Mouse (Mus musculus) gastrocnemius, postnatal 25 days (tissue): ENCODE results near the gene Birc5. TPM values are rescaled to one million over a fixed set of nuclear protein-coding genes. Genes with fewer than 3 reads are reported as not detected.
"Not testable (repeated sequence)": the region's sequence is repeated elsewhere in the genome, so short reads cannot be mapped to it uniquely, and the experiment has no call there.

ENCODE experiments used
- DNase-seq: peaks from one replicate; pipeline ENCODE4 v3.0.0; 2022
- total RNA-seq, 2 experiments: library from RNA; stranded (reverse); gene quantifications; 1 replicate in 1 of 2; 2 replicates in 1 of 2; pipeline ENCODE4 v1.2.3; 2021

Birc5 gene
- total RNA-seq, 2 experiments from 2014 or later: 0.86 TPM; not detected in 1

GRCm38 (mm10) chr11:117826916-117827315 lies 22.1 kb upstream of the Birc5 start:
- no peak for DNase-seq

- DNase-seq: no peak
These were observed 21.7 kb upstream of the Birc5 start for GRCm38 (mm10) chr11:117827386-117827785.

- no peak for DNase-seq
These were observed 20.7 kb upstream of the Birc5 start for GRCm38 (mm10) chr11:117828149-117828887.

GRCm38 (mm10) chr11:117828888-117829604 lies 20.0 kb upstream of the Birc5 start:
- DNase-seq: no peak

GRCm38 (mm10) chr11:117829671-117830215 lies 19.3 kb upstream of the Birc5 start:
- DNase-seq: no peak

- DNase-seq: no peak
These were observed 18.6 kb upstream of the Birc5 start for GRCm38 (mm10) chr11:117830401-117830800.

GRCm38 (mm10) chr11:117832086-117832969 lies 16.7 kb upstream of the Birc5 start:
- peak; percentile 81 for DNase-seq

- not testable (repeated sequence) for DNase-seq
These were observed 15.5 kb upstream of the Birc5 start for GRCm38 (mm10) chr11:117833509-117833908.

- no peak for DNase-seq
These were observed 15.0 kb upstream of the Birc5 start for GRCm38 (mm10) chr11:117834086-117834485.

- no peak for DNase-seq
These were observed 12.7 kb upstream of the Birc5 start for GRCm38 (mm10) chr11:117836306-117836705.

- DNase-seq: no peak
These were observed 10.5 kb upstream of the Birc5 start for GRCm38 (mm10) chr11:117838572-117838971.

- no peak for DNase-seq
These were observed 10.0 kb upstream of the Birc5 start for GRCm38 (mm10) chr11:117839021-117839420.

- DNase-seq: no peak
These were observed 8.1 kb upstream of the Birc5 start for GRCm38 (mm10) chr11:117840910-117841309.

GRCm38 (mm10) chr11:117843434-117843833 lies 5.6 kb upstream of the Birc5 start:
- DNase-seq: no peak

GRCm38 (mm10) chr11:117844997-117845396 lies 4.1 kb upstream of the Birc5 start:
- DNase-seq: no peak

- no peak for DNase-seq
These were observed 3.4 kb upstream of the Birc5 start for GRCm38 (mm10) chr11:117845651-117846050.

GRCm38 (mm10) chr11:117846640-117847039 lies 2.4 kb upstream of the Birc5 start:
- no peak for DNase-seq

- DNase-seq: no peak
These were observed 1.3 kb upstream of the Birc5 start for GRCm38 (mm10) chr11:117847593-117848215.

- no peak for DNase-seq
These were observed 623 bp upstream of the Birc5 start for GRCm38 (mm10) chr11:117848271-117848984.

- no peak for DNase-seq
These were observed 3.8 kb downstream of the Birc5 start for GRCm38 (mm10) chr11:117852875-117853274.

- no peak for DNase-seq
These were observed 5.2 kb downstream of the Birc5 start for GRCm38 (mm10) chr11:117854241-117854640.
